Mouse (Mus musculus): ENCODE data around the gene Tas2r124.

The Tas2r124 gene

DNA sequence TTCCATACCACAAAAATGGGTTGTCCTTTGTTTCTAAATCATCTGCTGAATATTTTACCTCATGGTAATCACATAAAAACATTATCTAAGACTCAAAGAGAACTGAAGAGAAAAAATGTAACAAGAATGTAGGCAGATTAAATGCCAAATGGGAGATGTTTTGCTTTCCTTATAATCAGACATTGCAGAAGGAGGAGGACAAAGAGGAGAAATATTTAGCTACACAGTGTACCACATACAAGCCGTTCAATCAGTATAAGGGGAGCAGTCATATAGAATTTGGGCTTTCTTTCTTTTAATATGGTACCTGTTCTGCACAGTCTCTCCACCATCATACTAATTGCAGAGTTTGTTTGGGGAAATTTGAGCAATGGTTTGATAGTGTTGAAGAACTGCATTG lies at the start of gene Tas2r124:
Gene Tas2r124, plus strand, starts transcription at position 301 of the 400 bp plus-strand sequence.
- DNase-seq (ENCODE audit: low spot score): no peak

DNA sequence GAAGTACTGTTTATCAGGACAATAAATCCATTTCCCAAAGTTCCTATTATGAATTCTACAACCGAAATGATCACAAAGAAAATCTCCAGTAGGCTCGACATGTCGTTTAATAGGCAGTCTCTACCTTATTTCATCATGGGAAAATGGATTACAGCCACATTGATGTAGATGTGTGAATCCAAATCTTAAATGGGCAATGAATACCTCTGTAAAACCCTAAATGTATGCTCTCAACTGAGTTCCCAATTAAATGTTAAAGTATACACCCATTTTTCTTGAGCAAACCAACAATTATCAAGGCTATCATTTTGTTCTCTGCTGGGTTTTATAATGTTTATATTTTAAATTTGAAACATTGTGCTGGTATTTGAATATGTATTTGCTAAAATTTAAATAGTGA lies 42.7 kb upstream of the Tas2r124 start, which contains the start of gene Tas2r122:
Gene Tas2r122, minus strand, starts transcription at position 101 of the 400 bp plus-strand sequence.
- no peak for DNase-seq (ENCODE audit: low spot score)

DNA sequence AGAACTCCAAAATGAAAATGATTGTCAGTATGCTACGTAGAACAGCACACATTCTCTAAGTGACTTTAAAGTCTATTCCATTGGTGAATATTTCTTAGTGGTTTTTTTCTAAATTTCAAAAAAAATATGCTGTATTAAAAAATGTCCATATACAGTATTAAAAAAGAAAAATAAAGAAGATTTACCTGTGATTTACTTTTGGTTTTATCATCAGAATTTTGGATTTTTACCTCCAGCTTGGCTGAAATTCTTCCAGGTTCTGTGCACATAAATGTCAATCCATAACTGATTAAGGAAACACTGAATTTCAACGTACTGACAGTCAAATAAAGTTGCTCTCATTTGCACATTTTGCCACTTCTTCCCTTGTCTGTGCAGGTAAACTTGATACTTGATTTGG lies 16.6 kb upstream of the Tas2r124 start, which contains the start of gene Tas2r115:
Gene Tas2r115, minus strand, starts transcription at position 101 of the 400 bp plus-strand sequence.
- no peak for DNase-seq (ENCODE audit: low spot score)

GRCm38 (mm10) chr6:132750206-132750605 lies 4.3 kb upstream of the Tas2r124 start:
- DNase-seq (ENCODE audit: low spot score): no peak

- no peak for DNase-seq (ENCODE audit: low spot score)
Measured at GRCm38 (mm10) chr6:132761831-132762230, 7.3 kb downstream of the Tas2r124 start, which contains the start of gene Tas2r102. TSS of gene Tas2r102 (plus strand) at chr6:132762131.

DNA sequence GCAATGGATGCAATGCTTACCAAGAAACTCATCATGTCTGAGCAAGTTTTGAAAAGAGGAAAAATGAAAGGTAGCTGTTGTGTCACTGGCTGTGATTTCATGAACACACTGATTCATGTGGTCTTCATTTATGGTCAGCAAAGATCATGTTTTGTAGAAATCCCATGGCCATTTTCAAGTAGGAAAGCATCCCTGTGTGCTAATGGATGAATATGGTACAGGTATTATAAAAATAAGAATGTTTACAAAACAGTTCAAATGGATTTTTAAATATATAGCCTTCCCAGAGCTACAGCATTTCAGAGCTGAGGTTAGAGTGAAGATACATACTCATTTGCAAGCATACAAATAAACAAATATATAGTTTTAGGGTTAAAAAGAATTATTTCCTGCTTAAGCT lies 23.5 kb downstream of the Tas2r124 start, which contains the start of gene Tas2r136:
Gene Tas2r136, minus strand, starts transcription at position 101 of the 400 bp plus-strand sequence.
- no peak for DNase-seq (ENCODE audit: low spot score)

DNA sequence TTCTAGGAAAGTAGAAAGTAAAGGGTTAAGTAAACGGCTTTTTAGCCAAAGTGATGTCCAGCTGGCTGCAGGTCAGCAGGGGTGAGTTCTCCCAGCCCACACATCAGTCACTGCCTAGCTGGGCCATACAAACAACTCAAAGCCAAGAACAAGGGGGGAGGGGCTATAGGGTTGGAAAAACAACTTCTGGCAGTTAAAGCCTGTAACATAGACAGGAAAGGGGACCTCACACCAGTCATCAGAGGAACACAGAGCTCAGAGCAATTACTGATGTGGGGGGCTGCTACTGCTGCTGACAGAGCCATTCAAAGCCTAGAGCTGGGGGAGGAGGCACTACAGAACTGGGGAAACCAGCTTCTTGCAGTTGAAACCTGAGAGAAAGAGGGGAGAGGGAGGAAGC lies 40.9 kb downstream of the Tas2r124 start:
- DNase-seq (ENCODE audit: low spot score): no peak

- DNase-seq (ENCODE audit: low spot score): no peak
Measured at GRCm38 (mm10) chr6:132802518-132802917, 48.0 kb downstream of the Tas2r124 start, which contains the start of gene Tas2r117. TSS of gene Tas2r117 (plus strand) at chr6:132802818.
